Mouse (Mus musculus): ENCODE measurements around the gene Primpol. TPM values are rescaled to one million over a fixed set of nuclear protein-coding genes. Genes with fewer than 3 reads are reported as not detected.

The Primpol gene
- total RNA-seq, 1 experiment from 2014 or later = 13.3 TPM

- peak; percentile 74 for DNase-seq
Measured at GRCm38 (mm10) chr8:46559428-46559827, 57.6 kb downstream of the Primpol start.

GRCm38 (mm10) chr8:46552441-46552765 lies 64.6 kb downstream of the Primpol start:
- DNase-seq = peak; percentile 47

- DNase-seq = peak; percentile 99
Measured at GRCm38 (mm10) chr8:46551615-46552440, 65.2 kb downstream of the Primpol start, which contains the start of gene Cenpu. Cenpu (plus strand) TSS chr8:46552028.

DNA sequence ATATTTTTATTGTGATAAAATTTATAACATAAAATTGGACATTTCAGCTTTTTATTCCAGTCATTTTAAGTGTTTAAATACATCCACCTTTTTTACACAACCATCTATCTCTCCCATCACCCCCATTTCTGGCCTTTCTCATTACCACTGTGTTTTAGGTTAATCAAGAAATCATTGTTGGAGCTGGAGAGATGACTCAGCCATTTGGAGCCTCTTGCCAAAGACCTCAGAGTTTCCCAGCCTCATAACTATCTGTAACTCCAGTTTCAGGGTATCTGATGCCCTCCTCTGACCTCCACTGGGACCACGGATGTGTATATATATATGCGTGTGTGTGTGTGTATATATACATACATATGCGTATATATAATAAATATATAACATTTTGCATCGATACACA lies 66.0 kb downstream of the Primpol start:
- DNase-seq = no peak

GRCm38 (mm10) chr8:46550058-46550457 lies 67.0 kb downstream of the Primpol start:
- DNase-seq = no peak

GRCm38 (mm10) chr8:46547245-46547644 lies 69.8 kb downstream of the Primpol start:
- DNase-seq = peak; percentile 63

GRCm38 (mm10) chr8:46546431-46547176 lies 70.4 kb downstream of the Primpol start:
- DNase-seq = peak; percentile 77

- DNase-seq = no peak
Measured at GRCm38 (mm10) chr8:46545854-46546253, 71.2 kb downstream of the Primpol start.

GRCm38 (mm10) chr8:46543662-46544061 lies 73.3 kb downstream of the Primpol start:
- no peak for DNase-seq

GRCm38 (mm10) chr8:46543191-46543590 lies 73.8 kb downstream of the Primpol start:
- DNase-seq = no peak

GRCm38 (mm10) chr8:46539701-46540100 lies 77.3 kb downstream of the Primpol start:
- peak; percentile 59 for DNase-seq

GRCm38 (mm10) chr8:46533926-46534325 lies 83.1 kb downstream of the Primpol start:
- no peak for DNase-seq

GRCm38 (mm10) chr8:46530541-46530940 lies 86.5 kb downstream of the Primpol start:
- DNase-seq = no peak

DNA sequence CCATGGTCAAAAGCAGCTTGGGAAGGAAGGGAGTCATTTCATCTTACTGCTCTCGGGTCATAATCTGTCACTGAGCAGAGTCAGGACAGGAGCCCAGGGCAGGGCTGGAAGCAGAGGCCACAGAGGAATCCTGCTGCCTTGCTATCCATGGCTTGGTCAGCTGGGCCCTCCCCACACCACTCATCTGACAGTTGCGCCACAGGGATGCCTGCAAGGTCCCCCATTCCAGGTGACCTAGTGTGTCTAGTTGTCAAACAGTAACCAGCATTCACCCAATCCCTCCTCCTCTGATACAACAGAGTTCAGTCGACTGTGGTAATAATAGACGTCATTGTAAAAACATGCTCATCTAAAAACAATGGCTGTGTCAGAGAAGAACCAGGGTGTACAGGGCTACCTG lies 87.5 kb downstream of the Primpol start:
- no peak for DNase-seq

- no peak for DNase-seq
Measured at GRCm38 (mm10) chr8:46526821-46527220, 90.2 kb downstream of the Primpol start.

DNA sequence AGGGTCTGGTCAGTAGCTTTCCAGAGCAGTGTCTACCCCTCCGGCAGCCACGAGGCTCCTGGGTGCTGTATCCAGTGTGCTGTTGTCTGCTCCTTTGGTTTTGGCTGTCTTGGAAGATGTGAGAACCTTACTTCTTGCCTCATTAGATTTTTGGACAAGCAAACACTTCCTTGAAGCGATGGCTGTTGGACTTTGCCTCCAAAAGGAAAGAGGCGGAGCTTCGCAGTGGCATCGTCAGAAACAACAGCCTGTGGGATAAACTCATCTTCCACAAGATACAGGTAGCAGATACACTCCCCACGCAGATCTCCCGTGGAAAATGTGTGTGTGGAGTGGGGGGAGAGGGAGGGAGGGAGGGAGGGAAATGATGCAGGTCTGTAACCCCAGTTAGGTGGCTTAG lies 90.9 kb downstream of the Primpol start:
- DNase-seq = no peak

Other genes starting within 250 kb of the Primpol start
- gene Acsl1, start 146.2 kb downstream of the Primpol start, total RNA-seq (2021) = 631 and 851 TPM in 2 replicates
- gene Cenpu, start 65.2 kb downstream of the Primpol start, total RNA-seq (2021) = 5.6 and 6.9 TPM in 2 replicates
- 18.6 and 20.2 TPM in 2 replicates for gene Casp3, start 79 bp upstream of the Primpol start, total RNA-seq (2021)
- gene Irf2, start 122.5 kb upstream of the Primpol start, total RNA-seq (2021) = 66.7 and 70.0 TPM in 2 replicates

Measured in adrenal gland, postnatal 14 days (tissue).